Mouse (Mus musculus) spleen, adult 2 months (tissue): Measurements from ENCODE around the gene Gm3415. TPM values are rescaled to one million over a fixed set of nuclear protein-coding genes. Genes with fewer than 3 reads are reported as not detected.

ENCODE experiments used
- DNase-seq, 2 experiments: peaks; one replicate each; pipeline versions ENCODE4 v3.0.0 to v3.0.0-alpha.2; 2012 to 2021; ENCODE audit warnings: low spot score in 2 of 2, low read depth in 1 of 2
- H3K27ac ChIP-seq: fragments of 200-500 bp; 2 replicates; pipeline ENCODE4 v1.5.1; 2012; ENCODE audit warnings: low read length, inconsistent platforms; ENCODE audit not compliant: insufficient read depth
- H3K27me3 ChIP-seq: fragments of 200-500 bp; 2 replicates; pipeline ENCODE4 v1.6.1; 2012; ENCODE audit warnings: mild to moderate bottlenecking, moderate library complexity, low read length, inconsistent platforms; ENCODE audit not compliant: control insufficient read depth, insufficient read depth
- H3K36me3 ChIP-seq: fragments of 200-500 bp; 2 replicates; pipeline ENCODE4 v1.6.1; 2012; ENCODE audit warnings: mild to moderate bottlenecking, low read length, inconsistent platforms; ENCODE audit not compliant: control insufficient read depth, insufficient read depth
- H3K4me1 ChIP-seq: fragments of 200-500 bp; 2 replicates; pipeline ENCODE4 v1.6.1; 2011; ENCODE audit warnings: inconsistent platforms; ENCODE audit not compliant: control insufficient read depth, insufficient read depth, insufficient read length
- H3K4me3 ChIP-seq: fragments of 200-500 bp; 2 replicates; pipeline ENCODE4 v1.5.1; 2011; ENCODE audit warnings: mild to moderate bottlenecking, inconsistent platforms; ENCODE audit not compliant: insufficient read depth, insufficient read length; ENCODE audit errors: extremely low read depth
- CTCF ChIP-seq: fragments of 200-500 bp; IDR thresholded peaks from 2 replicates; pipeline ENCODE4 v1.5.1; 2011; ENCODE audit warnings: mild to moderate bottlenecking, inconsistent platforms; ENCODE audit not compliant: insufficient read depth, insufficient read length, insufficient replicate concordance; ENCODE audit errors: extremely low read depth
- POLR2A ChIP-seq: fragments of 200-500 bp; IDR thresholded peaks from 2 replicates; pipeline ENCODE4 v1.6.1; 2011; ENCODE audit warnings: low read depth, low read length, inconsistent platforms
- WGBS: fragments of 180-500 bp; shearing (Covaris S2); methylation state at CpG from one replicate; pipeline ENCODE4 v1.1.7; 2018; 5-methylcytosine and 5-hydroxymethylcytosine counted together
- polyA plus RNA-seq: library from polyadenylated mRNA; depleted of rRNA; stranded (reverse); fragments of >200 nt; gene quantifications from 2 replicates; pipeline ENCODE4 v1.2.3, GENCODE M21; 2012; rRNA removed

Gene Gm3415
- polyA plus RNA-seq, 1 experiment: not detected

DNA sequence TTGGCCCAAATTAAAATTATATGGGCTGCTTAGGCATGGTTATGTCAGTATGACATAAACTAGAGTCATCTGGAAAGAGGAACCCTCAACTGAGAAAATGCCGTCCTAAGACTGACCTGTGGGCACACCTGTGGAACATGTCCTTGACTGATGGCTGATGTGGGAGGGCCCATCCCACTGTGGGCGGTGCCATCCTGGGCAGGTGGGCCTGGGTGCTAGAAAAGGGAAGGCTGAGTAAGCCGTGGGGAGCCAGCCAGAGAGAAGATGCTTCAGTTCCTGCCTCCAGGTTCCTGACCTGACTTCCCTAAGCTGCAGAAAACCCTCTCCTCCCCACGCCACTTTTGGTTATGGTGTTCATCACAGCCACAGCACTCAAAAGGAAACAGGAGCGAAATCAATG is 50.3 kb downstream of the Gm3415 start:
- H3K36me3 ChIP-seq: no peaks in the 10 kb centered on the region
- no peak for TF ChIP-seq POLR2A
- no peak overlapping the region for H3K27ac ChIP-seq
- H3K4me1 ChIP-seq: no peaks in the 10 kb centered on the region; the same call in 1 of the 2 replicates
- DNase-seq: no peak
- H3K4me3 ChIP-seq: no peak overlapping the region
- H3K27me3 ChIP-seq: no peaks in the 10 kb centered on the region
- 55% methylated on average over 5 of the region's 5 CpGs for WGBS

DNA sequence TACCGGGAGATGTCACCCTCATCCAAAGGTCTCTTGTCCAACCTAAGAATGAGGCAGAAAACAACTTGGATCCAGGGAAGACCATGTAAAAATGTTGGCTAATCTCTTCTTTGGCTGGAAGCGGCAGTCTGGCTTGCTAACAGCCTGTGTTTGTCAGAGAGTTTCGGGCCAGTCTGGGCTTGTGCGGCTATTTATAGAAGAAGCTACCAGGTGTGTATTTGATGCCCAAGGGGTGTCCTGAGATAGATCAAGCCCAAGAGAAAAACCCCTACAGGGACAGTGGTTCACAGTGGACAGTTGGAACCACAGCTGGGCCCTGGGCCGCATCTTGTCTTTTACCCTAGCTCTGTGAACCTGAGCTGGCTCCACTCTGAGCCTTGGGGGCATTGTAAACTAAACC is 51.0 kb downstream of the Gm3415 start:
- TF ChIP-seq POLR2A (no peak), CTCF (no peak)
- H3K4me3 ChIP-seq: no peak overlapping the region
- no peaks in the 10 kb centered on the region for H3K27me3 ChIP-seq
- 72% methylated on average over 5 of the region's 5 CpGs for WGBS
- H3K4me1 ChIP-seq: no peaks in the 10 kb centered on the region; the same call in 1 of the 2 replicates
- H3K36me3 ChIP-seq: no peaks in the 10 kb centered on the region
- no peak for DNase-seq
- no peak overlapping the region for H3K27ac ChIP-seq

DNA sequence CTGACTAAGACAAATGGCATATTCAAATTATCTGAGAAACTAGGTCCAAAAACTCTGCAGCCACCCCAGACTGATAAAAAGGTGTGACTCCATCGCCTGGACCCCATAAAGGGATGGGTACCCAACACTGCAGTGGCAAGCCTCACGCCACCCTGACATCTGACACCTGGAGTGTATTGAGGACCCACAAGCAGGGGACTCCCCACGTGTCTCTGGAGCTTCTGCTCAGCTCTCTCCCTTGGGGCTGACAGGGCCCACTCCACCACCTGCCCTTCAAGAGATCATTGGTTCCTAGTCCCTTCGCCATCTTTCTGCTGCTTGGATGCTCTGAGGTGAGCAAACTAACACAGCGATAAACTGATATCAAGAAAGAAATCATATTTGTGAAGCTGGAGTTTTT is 51.9 kb downstream of the Gm3415 start:
- no peak for TF ChIP-seq POLR2A
- TF ChIP-seq CTCF: no peak
- no peaks in the 10 kb centered on the region for H3K27me3 ChIP-seq
- no peak for DNase-seq
- H3K4me1 ChIP-seq: no peaks in the 10 kb centered on the region; the same call in 1 of the 2 replicates
- WGBS: 44% methylated on average over 5 of the region's 5 CpGs
- no peak overlapping the region for H3K4me3 ChIP-seq
- H3K27ac ChIP-seq: no peak overlapping the region
- H3K36me3 ChIP-seq: no peaks in the 10 kb centered on the region

Other genes starting within 250 kb of the Gm3415 start
- 0.49 and 0.68 TPM in 2 replicates for gene Wasf3, start 171.2 kb upstream of the Gm3415 start, polyA plus RNA-seq
- not detected in 2 replicates for gene Gm6408, start 74.2 kb upstream of the Gm3415 start, polyA plus RNA-seq
- not detected in 2 replicates for gene Gm6370, start 64.8 kb upstream of the Gm3415 start, polyA plus RNA-seq
- not detected in 2 replicates for gene 4930449I24Rik, start 53.7 kb upstream of the Gm3415 start, polyA plus RNA-seq
- gene Gm3402, start 42.0 kb upstream of the Gm3415 start, polyA plus RNA-seq: not detected in 2 replicates
- not detected in 2 replicates for gene Gm3404, start 30.3 kb upstream of the Gm3415 start, polyA plus RNA-seq
- gene Gm3409, start 18.5 kb upstream of the Gm3415 start, polyA plus RNA-seq: not detected in 2 replicates
- gene Gpr12, start 29.1 kb downstream of the Gm3415 start, polyA plus RNA-seq: 0.18 and 0.27 TPM in 2 replicates
- 14.0 and 14.3 TPM in 2 replicates for gene Usp12, start 238.9 kb downstream of the Gm3415 start, polyA plus RNA-seq